Mouse (Mus musculus) pancreas, adult 10 weeks (tissue): ENCODE measurements around the gene Rasef. TPM values are rescaled to one million over a fixed set of nuclear protein-coding genes. Genes with fewer than 3 reads are reported as not detected.

Source experiments
- polyA plus RNA-seq: library from polyadenylated mRNA; stranded (reverse); fragments of 350-450 nt; fragmentation: Illumina TruSeq; extraction: RNeasy Lipid Tissue Mini Kit (QIAGEN cat#74804); gene quantifications from one replicate; pipeline ENCODE4 v1.2.3, GENCODE M21; 2015; ENCODE audit warnings: low read depth, low replicate concordance; ENCODE audit not compliant: insufficient read depth

Gene Rasef
- 0.70 TPM for polyA plus RNA-seq

DNA sequence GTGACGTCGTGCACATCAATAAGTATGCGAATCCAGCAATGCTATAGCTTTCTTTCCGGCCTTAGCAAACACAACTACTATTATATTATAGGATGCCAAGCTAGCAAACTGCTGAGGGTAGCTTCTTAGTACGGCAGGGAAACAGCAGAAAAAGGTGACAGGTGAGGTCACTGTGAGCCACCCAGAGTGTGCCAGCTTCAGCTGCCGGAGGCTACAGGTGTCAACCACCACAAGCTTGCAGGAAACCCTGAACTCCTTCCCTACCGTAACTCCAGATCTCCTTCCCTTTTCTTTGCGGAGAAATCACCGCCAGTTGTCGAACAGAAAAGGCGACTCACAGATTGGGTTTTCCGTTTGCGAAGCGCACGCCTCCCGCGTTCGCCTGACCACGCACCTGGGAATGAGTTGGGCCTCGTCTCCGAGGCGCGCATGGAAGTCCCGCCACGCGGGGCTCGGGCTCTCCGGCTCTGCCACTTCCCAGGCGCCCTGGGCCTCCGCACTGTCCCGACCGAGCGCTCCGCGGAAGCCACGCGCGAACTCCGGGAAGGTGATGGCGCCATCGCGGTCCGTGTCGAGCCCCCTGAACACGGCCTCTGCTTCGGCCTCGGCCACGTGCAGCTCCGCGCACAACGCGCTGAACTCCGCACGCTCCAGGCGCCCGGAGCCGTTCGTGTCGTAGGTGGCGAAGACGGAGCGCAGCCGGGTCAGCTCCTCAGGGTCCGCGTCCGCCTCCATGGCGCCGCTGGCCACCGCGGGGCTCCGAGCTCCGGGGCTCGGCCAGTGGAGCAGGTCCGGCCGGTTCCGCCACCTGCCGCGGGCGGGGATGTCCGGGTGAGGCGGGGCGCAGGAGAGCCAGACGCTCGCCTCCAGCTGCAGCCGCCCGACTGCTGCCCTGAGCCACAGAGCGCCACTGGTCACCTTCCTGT, at the start of gene Rasef:
Gene Rasef, minus strand, starts transcription at position 735 of the 926 bp plus-strand sequence.

DNA sequence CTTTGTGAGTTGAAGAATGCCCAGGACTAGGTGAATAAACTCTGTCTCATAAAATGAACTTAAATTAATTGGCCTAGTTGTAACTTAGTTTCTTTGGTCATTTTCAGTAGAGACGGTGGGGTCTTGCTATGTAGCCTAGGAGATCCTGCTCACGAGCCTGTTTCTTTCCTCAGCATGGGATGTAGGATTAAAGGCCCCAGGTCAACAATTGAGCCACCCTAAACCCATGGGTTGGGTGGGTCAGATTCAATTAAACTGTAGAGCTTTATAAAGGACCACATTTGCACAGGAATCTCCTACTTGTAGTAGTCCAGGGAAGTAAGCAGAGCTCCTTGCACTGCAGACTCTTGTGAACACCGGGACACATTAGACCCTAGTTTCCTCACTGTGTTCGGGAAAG, 107.6 kb downstream of the Rasef start, which contains the start of gene Gm428:
Gene Gm428, plus strand, starts transcription at position 301 of the 400 bp plus-strand sequence.

DNA sequence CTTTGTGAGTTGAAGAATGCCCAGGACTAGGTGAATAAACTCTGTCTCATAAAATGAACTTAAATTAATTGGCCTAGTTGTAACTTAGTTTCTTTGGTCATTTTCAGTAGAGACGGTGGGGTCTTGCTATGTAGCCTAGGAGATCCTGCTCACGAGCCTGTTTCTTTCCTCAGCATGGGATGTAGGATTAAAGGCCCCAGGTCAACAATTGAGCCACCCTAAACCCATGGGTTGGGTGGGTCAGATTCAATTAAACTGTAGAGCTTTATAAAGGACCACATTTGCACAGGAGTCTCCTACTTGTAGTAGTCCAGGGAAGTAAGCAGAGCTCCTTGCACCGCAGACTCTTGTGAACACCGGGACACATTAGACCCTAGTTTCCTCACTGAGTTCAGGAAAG, 122.7 kb downstream of the Rasef start, which contains the start of gene Gm11239:
Gene Gm11239, plus strand, starts transcription at position 301 of the 400 bp plus-strand sequence.

Other genes starting within 250 kb of the Rasef start
- not detected for gene Gm11238, start 183.1 kb downstream of the Rasef start, polyA plus RNA-seq
- gene Gm11237, start 168.0 kb downstream of the Rasef start, polyA plus RNA-seq, result not detected
- not detected for gene Gm11236, start 152.9 kb downstream of the Rasef start, polyA plus RNA-seq
- gene Gm11239, start 122.6 kb downstream of the Rasef start, polyA plus RNA-seq, result not detected
- gene Gm428, start 107.5 kb downstream of the Rasef start, polyA plus RNA-seq, result not detected
- not detected for gene Gm11758, start 85.3 kb upstream of the Rasef start, polyA plus RNA-seq
- gene Gm11757, start 100.1 kb upstream of the Rasef start, polyA plus RNA-seq, result not detected
- gene Gm13871, start 115.0 kb upstream of the Rasef start, polyA plus RNA-seq, result not detected
- gene Gm11756, start 129.8 kb upstream of the Rasef start, polyA plus RNA-seq, result not detected
- gene 2310002L09Rik, start 159.9 kb upstream of the Rasef start, polyA plus RNA-seq, result not detected
- gene Frmd3, start 222.4 kb upstream of the Rasef start, polyA plus RNA-seq, result not detected